Mouse (Mus musculus) brain, embryonic 14.5 days (tissue): ENCODE data around the gene Gm8909. TPM values are rescaled to one million over a fixed set of nuclear protein-coding genes. Genes with fewer than 3 reads are reported as not detected.
A peak's percentile ranks its signal among the peaks of the same experiment; 100 is the strongest.

ENCODE experiments used
- DNase-seq: peaks from one replicate; pipeline ENCODE4 v3.0.0-alpha.2; 2011; ENCODE audit warnings: low read depth
- CTCF ChIP-seq: fragments of 200-500 bp; IDR thresholded peaks from 2 replicates; pipeline ENCODE4 v1.5.1; 2012; ENCODE audit warnings: inconsistent platforms, mild to moderate bottlenecking, moderate library complexity, borderline replicate concordance; ENCODE audit not compliant: insufficient read depth, insufficient read length; ENCODE audit errors: extremely low read depth
- POLR2A ChIP-seq: fragments of 200-500 bp; IDR thresholded peaks from 2 replicates; pipeline ENCODE4 v1.6.1; 2012; ENCODE audit warnings: mild to moderate bottlenecking, inconsistent platforms, borderline replicate concordance; ENCODE audit not compliant: poor library complexity, insufficient read depth, insufficient read length, severe bottlenecking; ENCODE audit errors: extremely low read depth
- polyA plus RNA-seq: library from polyadenylated mRNA; depleted of rRNA; stranded (reverse); fragments of >200 nt; gene quantifications from 2 replicates; pipeline ENCODE4 v1.2.3, GENCODE M21; 2012; rRNA removed

Gene Gm8909
- polyA plus RNA-seq = 0.16 TPM in 1 of 2 replicates, not detected in the other

- no peak for TF ChIP-seq CTCF
- TF ChIP-seq POLR2A = no peak
- no peak for DNase-seq
Observed at GRCm38 (mm10) chr17:36168039-36168652, at the start of gene Gm8909. Gene Gm8909, minus strand, starts transcription at chr17:36168537.

DNA sequence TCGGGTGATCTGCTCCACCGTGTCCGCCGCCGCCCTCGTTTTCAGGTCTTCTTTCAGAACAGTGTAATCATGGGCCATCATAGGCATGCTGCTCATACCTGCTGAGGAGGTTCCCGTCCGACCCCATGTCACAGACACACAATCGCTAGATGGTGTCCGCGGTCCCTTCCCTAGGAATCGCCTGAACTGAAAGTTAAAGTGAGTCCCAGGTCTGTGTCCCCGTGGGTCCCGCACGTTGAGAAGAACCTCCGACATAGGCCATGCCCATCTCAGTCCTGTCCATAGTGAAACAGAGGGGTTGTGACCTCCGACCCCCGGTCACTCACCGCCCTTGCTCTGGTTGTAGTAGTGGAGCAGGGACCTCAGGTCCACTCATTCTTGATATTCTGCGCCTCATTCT is 47.2 kb upstream of the Gm8909 start:
- no peak for DNase-seq
- no peak for TF ChIP-seq POLR2A
- no peak for TF ChIP-seq CTCF

GRCm38 (mm10) chr17:36206846-36207245 is 38.5 kb upstream of the Gm8909 start:
- no peak for DNase-seq
- no peak for TF ChIP-seq CTCF
- no peak for TF ChIP-seq POLR2A

DNA sequence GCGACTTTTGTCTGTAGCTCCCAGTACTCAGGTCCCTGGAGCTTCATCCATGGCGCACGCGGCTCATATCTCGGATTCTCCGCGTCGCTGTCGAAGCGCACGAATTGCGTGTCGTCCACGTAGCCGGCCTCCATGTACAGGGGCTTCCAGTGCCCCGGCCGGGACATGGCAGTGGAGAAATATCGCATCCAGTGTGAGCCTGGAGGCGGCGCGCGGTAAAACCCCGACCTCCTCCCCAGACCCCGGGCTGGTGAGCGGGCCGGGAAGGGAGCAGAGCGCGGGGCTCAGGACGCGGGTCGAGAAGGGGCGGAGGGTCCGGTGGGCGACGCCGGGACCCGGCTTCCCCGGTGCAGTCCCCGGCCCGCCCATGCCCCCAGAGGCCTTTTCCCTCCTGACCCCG is 37.5 kb upstream of the Gm8909 start:
- TF ChIP-seq POLR2A (no peak), CTCF (no peak)
- no peak for DNase-seq

- DNase-seq = no peak
- TF ChIP-seq CTCF (no peak), POLR2A (no peak)
Observed at GRCm38 (mm10) chr17:36205456-36205855, 37.1 kb upstream of the Gm8909 start.

GRCm38 (mm10) chr17:36201851-36202250 is 33.5 kb upstream of the Gm8909 start:
- no peak for DNase-seq

GRCm38 (mm10) chr17:36198317-36198716 is 30.0 kb upstream of the Gm8909 start:
- TF ChIP-seq CTCF (peak; percentile 46), POLR2A (no peak)
- peak; percentile 5 for DNase-seq

More at GRCm38 (mm10) chr17:36201851-36202250, 33.5 kb upstream of the Gm8909 start:
- TF ChIP-seq POLR2A = no peak
- no peak for TF ChIP-seq CTCF

DNA sequence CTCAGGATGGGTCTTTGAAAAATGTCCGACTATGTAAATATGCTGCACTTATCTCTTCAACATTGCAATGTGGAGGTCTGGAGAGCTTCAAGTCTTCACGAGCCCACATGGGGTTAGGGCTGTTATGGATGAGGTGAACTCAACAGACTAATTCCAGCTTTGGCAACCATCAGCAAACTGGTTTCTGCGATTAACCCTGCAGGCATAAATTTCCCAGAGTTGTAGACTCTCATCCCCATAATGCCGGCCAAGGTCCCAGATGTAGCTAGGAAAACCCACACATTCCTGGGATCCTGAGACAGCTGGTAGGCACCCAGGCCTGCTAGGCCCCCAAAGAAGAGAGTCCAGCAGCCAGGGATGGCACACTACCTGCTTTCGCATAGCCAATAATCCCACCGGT is 26.1 kb upstream of the Gm8909 start:
- no peak for DNase-seq
- TF ChIP-seq CTCF (no peak), POLR2A (no peak)

DNA sequence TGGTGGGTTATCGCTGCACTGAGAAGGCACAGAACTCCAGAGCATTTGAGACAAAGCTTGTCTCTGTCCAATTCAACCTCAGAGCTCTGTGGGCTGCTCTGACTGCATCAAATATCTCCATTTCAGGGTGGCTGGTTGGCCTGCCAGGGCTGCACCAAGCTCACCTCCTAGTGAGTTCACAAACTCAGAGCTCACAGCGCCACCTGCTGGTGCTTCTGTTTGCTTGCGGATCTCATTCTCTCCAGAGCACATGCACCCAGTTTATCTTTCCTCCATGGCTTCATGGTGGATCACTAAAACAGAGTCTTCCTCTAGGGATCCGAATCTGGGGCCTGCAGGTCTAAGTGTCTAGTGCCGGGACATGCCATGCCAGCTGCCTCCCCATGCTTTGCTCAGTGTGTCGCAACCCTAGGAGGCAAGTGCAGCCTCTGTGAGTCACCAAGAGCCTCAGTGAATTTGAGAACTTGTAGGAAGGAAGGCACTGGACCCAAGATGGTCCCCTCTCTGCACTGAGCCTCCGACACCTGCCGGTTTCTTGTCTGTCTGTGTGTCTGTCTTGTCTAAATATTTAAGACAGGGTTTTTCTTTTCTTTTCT is 25.3 kb upstream of the Gm8909 start:
- no peak for TF ChIP-seq POLR2A
- peak; percentile 93 for TF ChIP-seq CTCF
- DNase-seq = peak; percentile 86

DNA sequence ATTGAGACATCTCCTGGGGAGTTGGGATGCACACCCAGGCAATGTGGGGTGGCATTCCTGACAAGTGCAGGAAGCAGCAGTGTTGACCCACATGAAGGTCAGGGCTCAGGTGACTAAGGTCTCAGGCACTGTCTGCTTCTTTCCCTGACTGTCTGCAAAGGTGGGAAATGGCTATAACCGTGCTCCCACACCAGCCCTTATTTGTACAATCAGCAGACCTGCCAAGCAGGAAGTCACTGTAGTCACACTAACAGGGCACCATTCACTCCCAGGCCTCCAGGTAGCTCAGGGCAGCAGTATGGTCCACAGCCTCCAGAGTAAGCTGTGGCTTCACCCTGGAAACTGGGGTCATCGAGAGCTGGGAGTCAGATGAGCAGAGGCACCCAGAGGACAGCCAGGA is 24.0 kb upstream of the Gm8909 start:
- no peak for DNase-seq
- no peak for TF ChIP-seq CTCF
- TF ChIP-seq POLR2A = no peak

DNA sequence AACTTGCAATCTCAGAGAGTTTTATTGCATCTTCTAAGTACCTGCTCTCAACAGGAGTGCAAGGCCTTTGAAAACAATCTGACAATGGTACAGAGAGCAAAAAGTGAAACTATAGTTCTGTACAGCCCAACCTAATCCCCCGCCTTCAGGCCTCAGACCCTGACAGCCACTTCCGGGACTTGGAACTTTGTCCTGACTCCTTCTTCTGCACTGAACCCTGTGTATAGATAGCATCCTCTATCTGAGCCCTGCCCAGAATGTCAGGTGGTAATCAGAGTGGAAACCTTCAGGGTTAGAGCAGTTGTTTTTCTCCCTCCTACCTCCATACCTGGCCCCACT is 21.8 kb upstream of the Gm8909 start, which contains the start of gene H2-T3:
Gene H2-T3, minus strand, starts transcription at position 119 of the 339 bp plus-strand sequence.
- DNase-seq = no peak
- TF ChIP-seq CTCF (no peak), POLR2A (no peak)

- no peak for DNase-seq
- TF ChIP-seq POLR2A (no peak), CTCF (no peak)
Observed at GRCm38 (mm10) chr17:36189491-36190168, 21.3 kb upstream of the Gm8909 start.

- no peak for DNase-seq
- no peak for TF ChIP-seq POLR2A
- TF ChIP-seq CTCF = no peak
Observed at GRCm38 (mm10) chr17:36187540-36187939, 19.2 kb upstream of the Gm8909 start.
